Mouse (Mus musculus): ENCODE data around the gene Cldn34a. TPM values are rescaled to one million over a fixed set of nuclear protein-coding genes. Genes with fewer than 3 reads are reported as not detected.
"Not testable (repeated sequence)": the region's sequence is repeated elsewhere in the genome, so short reads cannot be mapped to it uniquely, and the experiment has no call there.

Gene Cldn34a
- total RNA-seq (2015; ENCODE audit: low replicate concordance) = not detected in 2 replicates
- total RNA-seq (2017; ENCODE audit: low replicate concordance) = not detected in 2 replicates

GRCm38 (mm10) chrX:152563034-152563433, at the start of gene Cldn34a:
Gene Cldn34a (plus strand): TSS chrX:152563334.
- no peak for ATAC-seq (replicated peaks; ENCODE audit: low FRiP score, poor library complexity, severe bottlenecking)

GRCm38 (mm10) chrX:152518611-152519010, 44.5 kb upstream of the Cldn34a start:
- not testable (repeated sequence) for ATAC-seq (replicated peaks; ENCODE audit: low FRiP score, poor library complexity, severe bottlenecking)

GRCm38 (mm10) chrX:152545736-152546135, 17.4 kb upstream of the Cldn34a start:
- ATAC-seq (replicated peaks; ENCODE audit: low FRiP score, poor library complexity, severe bottlenecking) = no peak

GRCm38 (mm10) chrX:152548180-152548579, 15.0 kb upstream of the Cldn34a start:
- no peak for ATAC-seq (replicated peaks; ENCODE audit: low FRiP score, poor library complexity, severe bottlenecking)

GRCm38 (mm10) chrX:152557446-152557845, 5.7 kb upstream of the Cldn34a start:
- ATAC-seq (replicated peaks; ENCODE audit: low FRiP score, poor library complexity, severe bottlenecking) = no peak

Other genes with a start within 250 kb of the Cldn34a start
- 10.0 and 14.0 TPM in 2 replicates for gene Kantr, start 235.8 kb upstream of the Cldn34a start, total RNA-seq (2015; ENCODE audit: low replicate concordance)
- 0.28 and 2.9 TPM in 2 replicates for gene Kantr, start 235.8 kb upstream of the Cldn34a start, total RNA-seq (2017; ENCODE audit: low replicate concordance)
- gene Tspyl2, start 220.9 kb upstream of the Cldn34a start, total RNA-seq (2015; ENCODE audit: low replicate concordance) = 1.3 and 7.7 TPM in 2 replicates
- 0.94 and 2.2 TPM in 2 replicates for gene Tspyl2, start 220.9 kb upstream of the Cldn34a start, total RNA-seq (2017; ENCODE audit: low replicate concordance)
- gene Gpr173, start 194.6 kb upstream of the Cldn34a start, total RNA-seq (2015; ENCODE audit: low replicate concordance) = not detected in 2 replicates
- gene Gpr173, start 194.6 kb upstream of the Cldn34a start, total RNA-seq (2017; ENCODE audit: low replicate concordance) = not detected in 2 replicates
- gene Shroom2, start 206.1 kb downstream of the Cldn34a start, total RNA-seq (2015; ENCODE audit: low replicate concordance) = not detected in 2 replicates
- not detected in 2 replicates for gene Shroom2, start 206.1 kb downstream of the Cldn34a start, total RNA-seq (2017; ENCODE audit: low replicate concordance)
- gene Gpr143, start 218.6 kb downstream of the Cldn34a start, total RNA-seq (2015; ENCODE audit: low replicate concordance) = not detected in 2 replicates
- gene Gpr143, start 218.6 kb downstream of the Cldn34a start, total RNA-seq (2017; ENCODE audit: low replicate concordance) = not detected in 2 replicates